Mouse (Mus musculus) heart, embryonic 14.5 days (tissue): ENCODE data around the gene Rasgrf2. TPM values are rescaled to one million over a fixed set of nuclear protein-coding genes. Genes with fewer than 3 reads are reported as not detected.

Experiments used
- ATAC-seq: fragments of 200-750 bp; cut with Nextera tagmentation; 2 replicates; pipeline ENCODE4 v1.8.0; 2017; ENCODE audit warnings: low read depth, moderate TSS enrichment; ENCODE audit not compliant: insufficient number of reproducible peaks, insufficient read depth, low FRiP score
- H3K27ac ChIP-seq, 2 experiments: fragments of 200-500 bp in 1 of 2; fragments of 300-500 bp in 1 of 2; sonication (generic) in 1 of 2; replicated peaks in 1 of 2; 2 replicates each; pipeline ENCODE4 v1.5.1; 2012 to 2014; ENCODE audit warnings: low read depth in 2 of 2, low read length in 2 of 2, control low read depth in 1 of 2, mild to moderate bottlenecking in 1 of 2, mixed read lengths in 1 of 2; ENCODE audit not compliant: control insufficient read depth in 1 of 2, insufficient read depth in 1 of 2
- H3K27me3 ChIP-seq: fragments of 300-500 bp; sonication (generic); 2 replicates; pipeline ENCODE4 v1.6.1; 2014; ENCODE audit warnings: mild to moderate bottlenecking, low read length, control low read depth; ENCODE audit not compliant: control insufficient read depth, insufficient read depth
- H3K36me3 ChIP-seq: fragments of 300-500 bp; sonication (generic); 2 replicates; pipeline ENCODE4 v1.6.1; 2014; ENCODE audit warnings: mild to moderate bottlenecking, control low read depth, low read length, mixed read lengths; ENCODE audit not compliant: control insufficient read depth, insufficient read depth
- H3K4me1 ChIP-seq, 2 experiments: fragments of 200-500 bp in 1 of 2; fragments of 300-500 bp in 1 of 2; sonication (generic) in 1 of 2; 2 replicates each; pipeline ENCODE4 v1.6.1; 2012 to 2014; ENCODE audit warnings: low read length in 2 of 2, control low read depth in 1 of 2, mixed read lengths in 1 of 2; ENCODE audit not compliant: control insufficient read depth in 2 of 2, insufficient read depth in 2 of 2
- H3K4me2 ChIP-seq: fragments of 300-500 bp; sonication (generic); 2 replicates; pipeline ENCODE4 v1.6.1; 2014; ENCODE audit warnings: mild to moderate bottlenecking, low read length
- H3K4me3 ChIP-seq, 2 experiments: fragments of 200-500 bp in 1 of 2; fragments of 300-500 bp in 1 of 2; sonication (generic) in 1 of 2; 2 replicates each; pipeline ENCODE4 v1.5.1; 2012 to 2014; ENCODE audit warnings: low read length in 2 of 2, mild to moderate bottlenecking in 2 of 2, control low read depth in 1 of 2, low read depth in 1 of 2, moderate library complexity in 1 of 2; ENCODE audit not compliant: control insufficient read depth in 1 of 2, insufficient read depth in 1 of 2
- H3K9ac ChIP-seq: fragments of 300-500 bp; sonication (generic); 2 replicates; pipeline ENCODE4 v1.6.1; 2014; ENCODE audit warnings: mild to moderate bottlenecking, low read length
- H3K9me3 ChIP-seq: fragments of 300-500 bp; sonication (generic); 2 replicates; pipeline ENCODE4 v1.6.1; 2016; ENCODE audit warnings: low read length, control low read depth; ENCODE audit not compliant: control insufficient read depth
- WGBS: fragments of 180-500 bp; shearing (Covaris S2); extraction: QIAGEN DNeasy Blood & Tissue Kit; methylation state at CpG from one replicate; pipeline ENCODE4 v1.1.7; 2014; 5-methylcytosine and 5-hydroxymethylcytosine counted together
- polyA plus RNA-seq: library from polyadenylated mRNA; unstranded; fragments of >200 nt; fragmentation: Nextera tagmentation; extraction: Ambion mirVana; gene quantifications from 2 replicates; pipeline ENCODE4 v1.2.1, GENCODE M21; 2014

Gene Rasgrf2
- polyA plus RNA-seq, 1 experiment from 2014 or later: 0.46 TPM

- Histone ChIP-seq H3K27ac (no peak overlapping the region), H3K4me3 (no peak overlapping the region), H3K9ac (no peak overlapping the region), H3K4me1 (no peaks in the 10 kb centered on the region), H3K36me3 (no peaks in the 10 kb centered on the region), H3K9me3 (no peaks in the 10 kb centered on the region), H3K27me3 (no peaks in the 10 kb centered on the region), H3K4me2 (no peak overlapping the region)
- ATAC-seq: no peak
- 79% methylated on average over 4 of the region's 4 CpGs for WGBS
Observed at GRCm38 (mm10) chr13:91928605-91929389, 202.7 kb downstream of the Rasgrf2 start.

GRCm38 (mm10) chr13:91921010-91921409 is 210.4 kb downstream of the Rasgrf2 start:
- H3K4me3 ChIP-seq: no peak overlapping the region
- H3K9ac ChIP-seq: no peak overlapping the region
- ATAC-seq: no peak

GRCm38 (mm10) chr13:91918764-91919163 is 212.7 kb downstream of the Rasgrf2 start:
- WGBS: 88% methylated on average over 5 of the region's 5 CpGs
- no peak for ATAC-seq
- H3K4me3 ChIP-seq: no peak overlapping the region

More at GRCm38 (mm10) chr13:91921010-91921409, 210.4 kb downstream of the Rasgrf2 start:
- no peaks in the 10 kb centered on the region for H3K9me3 ChIP-seq
- no peaks in the 10 kb centered on the region for H3K27me3 ChIP-seq
- no peak overlapping the region for H3K27ac ChIP-seq
- WGBS: 58% methylated on average over 3 of the region's 3 CpGs
- H3K4me2 ChIP-seq: no peak overlapping the region
- H3K36me3 ChIP-seq: no peaks in the 10 kb centered on the region
- 0 out of 4 replicates have a peak, but pooled peaks cover 0 to 2% of the 10 kb centered on the region in 2 experiments for H3K4me1 ChIP-seq

GRCm38 (mm10) chr13:91917835-91918234 is 213.6 kb downstream of the Rasgrf2 start:
- Histone ChIP-seq H3K27ac (no peak overlapping the region), H3K4me1 (peaks cover 2 to 8% of the 10 kb centered on the region in 2 experiments; a peak in 3 of 4 replicates), H3K36me3 (no peaks in the 10 kb centered on the region), H3K4me3 (no peak overlapping the region), H3K9ac (no peak overlapping the region), H3K4me2 (no peak overlapping the region), H3K9me3 (no peaks in the 10 kb centered on the region), H3K27me3 (no peaks in the 10 kb centered on the region)
- ATAC-seq: no peak
- WGBS: 78% methylated on average over 2 of the region's 2 CpGs

More at GRCm38 (mm10) chr13:91918764-91919163, 212.7 kb downstream of the Rasgrf2 start:
- H3K9ac ChIP-seq: no peak overlapping the region
- H3K9me3 ChIP-seq: no peaks in the 10 kb centered on the region
- H3K4me1 ChIP-seq: peaks cover 2 to 8% of the 10 kb centered on the region in 2 experiments; a peak in 3 of 4 replicates
- H3K4me2 ChIP-seq: no peak overlapping the region
- H3K27me3 ChIP-seq: no peaks in the 10 kb centered on the region
- H3K27ac ChIP-seq: no peak overlapping the region
- H3K36me3 ChIP-seq: no peaks in the 10 kb centered on the region

GRCm38 (mm10) chr13:91916308-91916707 is 215.1 kb downstream of the Rasgrf2 start:
- Histone ChIP-seq H3K36me3 (no peaks in the 10 kb centered on the region), H3K4me1 (peaks cover 5 to 11% of the 10 kb centered on the region in 2 experiments), H3K27ac (no peak overlapping the region), H3K27me3 (no peaks in the 10 kb centered on the region), H3K4me3 (no peak overlapping the region), H3K9ac (no peak overlapping the region), H3K9me3 (no peaks in the 10 kb centered on the region), H3K4me2 (no peak overlapping the region)
- ATAC-seq: no peak
- WGBS: 88% methylated on average over 5 of the region's 5 CpGs

- Histone ChIP-seq H3K27me3 (no peaks in the 10 kb centered on the region), H3K27ac (no peak overlapping the region), H3K9ac (no peak overlapping the region), H3K4me3 (no peak overlapping the region), H3K36me3 (no peaks in the 10 kb centered on the region), H3K4me1 (peaks cover 9 to 17% of the 10 kb centered on the region in 2 experiments), H3K4me2 (no peak overlapping the region), H3K9me3 (no peaks in the 10 kb centered on the region)
- WGBS: 74% methylated on average over 6 of the region's 6 CpGs
- no peak for ATAC-seq
Observed at GRCm38 (mm10) chr13:91915582-91916239, 215.7 kb downstream of the Rasgrf2 start.

- Histone ChIP-seq H3K4me2 (no peak overlapping the region), H3K9ac (no peak overlapping the region), H3K4me3 (no peak overlapping the region), H3K4me1 (peaks cover 9 to 20% of the 10 kb centered on the region in 2 experiments), H3K9me3 (no peaks in the 10 kb centered on the region), H3K27me3 (no peaks in the 10 kb centered on the region), H3K27ac (no peak overlapping the region), H3K36me3 (no peaks in the 10 kb centered on the region)
- no peak for ATAC-seq
- WGBS: 58% methylated on average over 4 of the region's 4 CpGs
Observed at GRCm38 (mm10) chr13:91915192-91915581, 216.3 kb downstream of the Rasgrf2 start.
